Mouse (Mus musculus) liver, embryonic 13.5 days (tissue): ENCODE results near the gene Sez6l. TPM values are rescaled to one million over a fixed set of nuclear protein-coding genes. Genes with fewer than 3 reads are reported as not detected.
A peak's percentile ranks its signal among the peaks of the same experiment; 100 is the strongest.
"Not testable (repeated sequence)": the region's sequence is repeated elsewhere in the genome, so short reads cannot be mapped to it uniquely, and the experiment has no call there.

Experiments used
- ATAC-seq: fragments of 200-750 bp; cut with Nextera tagmentation; 2 replicates; pipeline ENCODE4 v1.8.0; 2017; ENCODE audit warnings: low read depth, mild to moderate bottlenecking, moderate number of reproducible peaks, moderate library complexity
- DNase-seq: peaks from one replicate; pipeline ENCODE4 v3.0.0; 2022
- H3K27ac ChIP-seq: fragments of 300-500 bp; sonication (generic); 2 replicates; pipeline ENCODE4 v1.5.1; 2015; ENCODE audit warnings: moderate library complexity, mild to moderate bottlenecking, inconsistent platforms
- H3K27me3 ChIP-seq: fragments of 300-500 bp; sonication (generic); 2 replicates; pipeline ENCODE4 v1.6.1; 2015; ENCODE audit warnings: mild to moderate bottlenecking, inconsistent platforms
- H3K36me3 ChIP-seq: fragments of 300-500 bp; sonication (generic); 2 replicates; pipeline ENCODE4 v1.6.1; 2015; ENCODE audit warnings: mild to moderate bottlenecking, inconsistent platforms
- H3K4me1 ChIP-seq: fragments of 300-500 bp; sonication (generic); replicated peaks from 2 replicates; pipeline ENCODE4 v1.6.1; 2015; ENCODE audit warnings: inconsistent platforms
- H3K4me2 ChIP-seq: fragments of 300-500 bp; sonication (generic); 2 replicates; pipeline ENCODE4 v1.6.1; 2015; ENCODE audit warnings: inconsistent platforms, mild to moderate bottlenecking, moderate library complexity
- H3K4me3 ChIP-seq: fragments of 300-500 bp; sonication (generic); replicated peaks from 2 replicates; pipeline ENCODE4 v1.5.1; 2015; ENCODE audit warnings: mild to moderate bottlenecking, inconsistent platforms
- H3K9ac ChIP-seq: fragments of 300-500 bp; sonication (generic); 2 replicates; pipeline ENCODE4 v1.6.1; 2015; ENCODE audit warnings: mild to moderate bottlenecking, inconsistent platforms
- H3K9me3 ChIP-seq: fragments of 300-500 bp; sonication (generic); replicated peaks from 2 replicates; pipeline ENCODE4 v1.6.1; 2016; ENCODE audit warnings: inconsistent platforms
- WGBS: fragments of 180-500 bp; shearing (Covaris S2); methylation state at CpG from one replicate; pipeline ENCODE4 v1.1.7; 2015; ENCODE audit not compliant: insufficient replicate concordance; 5-methylcytosine and 5-hydroxymethylcytosine counted together
- polyA plus RNA-seq: library from polyadenylated mRNA; unstranded; fragments of >200 nt; fragmentation: Nextera tagmentation; extraction: Ambion mirVana; gene quantifications from 2 replicates; pipeline ENCODE4 v1.2.1, GENCODE M21; 2015

The Sez6l gene
- polyA plus RNA-seq, 1 experiment from 2014 or later = 0.06 TPM

DNA sequence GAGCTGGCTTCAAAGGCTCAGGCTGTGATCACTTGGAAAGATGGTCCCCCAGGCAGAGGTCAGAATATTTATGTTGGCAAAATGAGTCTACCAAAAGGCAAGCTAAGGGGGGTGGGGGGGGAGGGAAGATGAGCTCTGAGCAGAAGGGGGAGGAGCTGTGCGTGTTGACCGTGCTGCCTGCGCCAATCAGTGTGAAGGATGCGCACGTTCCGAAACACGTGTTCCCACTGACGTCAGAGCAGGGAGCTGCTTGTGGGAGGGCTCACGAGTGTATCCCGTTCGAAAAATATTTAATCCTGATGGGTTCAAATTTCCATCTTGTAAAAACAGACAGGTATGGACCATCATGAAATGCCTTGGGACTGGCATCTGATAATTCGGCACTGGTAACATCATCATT is 157.4 kb downstream of the Sez6l start:
- WGBS = 28% methylated on average over 12 of the region's 12 CpGs
- Histone ChIP-seq H3K4me1 (no peaks in the 10 kb centered on the region), H3K27me3 (peaks cover 18% of the 10 kb centered on the region), H3K9me3 (no peaks in the 10 kb centered on the region), H3K36me3 (no peaks in the 10 kb centered on the region), H3K4me2 (no peak overlapping the region), H3K4me3 (no peak overlapping the region), H3K27ac (no peak overlapping the region), H3K9ac (no peak overlapping the region)
- ATAC-seq (no peak), DNase-seq (no peak)

DNA sequence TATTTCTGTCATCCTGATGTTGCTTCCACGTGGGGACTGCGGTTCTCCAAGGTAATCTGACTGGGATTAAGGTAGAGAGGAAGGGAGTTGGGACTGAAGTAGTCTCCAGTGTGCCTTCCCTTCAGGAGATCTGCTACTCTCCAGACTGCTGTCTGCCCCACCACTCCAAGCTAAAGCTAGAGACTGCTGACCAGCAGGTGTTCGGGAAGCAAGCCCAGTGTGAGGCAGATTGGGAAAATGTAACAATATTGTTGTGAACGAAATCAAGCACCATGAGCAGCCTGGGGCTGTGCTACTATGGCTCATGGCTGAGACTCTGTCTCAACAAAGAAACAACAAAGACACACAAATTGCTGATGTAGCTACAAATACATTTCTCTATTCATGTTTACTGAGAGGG is 159.0 kb downstream of the Sez6l start:
- H3K4me2 ChIP-seq = no peak overlapping the region
- no peak for ATAC-seq
- no peaks in the 10 kb centered on the region for H3K9me3 ChIP-seq
- DNase-seq = no peak
- WGBS = 41% methylated on average over 4 of the region's 4 CpGs
- H3K27me3 ChIP-seq = peaks cover 6% of the 10 kb centered on the region
- H3K27ac ChIP-seq = no peak overlapping the region
- no peak overlapping the region for H3K4me3 ChIP-seq
- H3K9ac ChIP-seq = no peak overlapping the region
- H3K4me1 ChIP-seq = no peaks in the 10 kb centered on the region
- H3K36me3 ChIP-seq = no peaks in the 10 kb centered on the region

DNA sequence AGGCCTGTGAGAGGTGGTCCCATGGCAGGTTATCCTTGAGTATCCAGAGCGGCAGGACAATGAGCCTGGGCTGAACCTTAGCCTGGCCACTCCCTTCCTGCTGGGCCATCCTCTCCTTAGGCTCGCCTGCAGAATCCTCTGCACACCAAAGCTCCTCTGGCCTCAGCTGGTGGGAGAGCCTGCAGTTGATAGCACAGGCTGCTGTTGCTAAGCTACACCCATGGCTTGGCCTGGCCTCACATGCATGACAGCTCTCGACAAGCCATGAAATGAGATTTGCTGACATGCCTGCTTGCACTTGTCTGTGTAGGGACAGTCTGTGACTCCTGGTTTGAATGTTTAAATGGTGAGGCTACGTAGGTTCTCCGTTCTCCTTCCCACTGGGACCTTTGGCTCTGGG is 160.3 kb downstream of the Sez6l start:
- Histone ChIP-seq H3K4me3 (no peak overlapping the region), H3K4me1 (no peaks in the 10 kb centered on the region), H3K27ac (no peak overlapping the region), H3K4me2 (no peak overlapping the region), H3K9me3 (no peaks in the 10 kb centered on the region), H3K9ac (no peak overlapping the region), H3K27me3 (peaks cover 18% of the 10 kb centered on the region), H3K36me3 (no peaks in the 10 kb centered on the region)
- 54% methylated on average over 5 of the region's 5 CpGs for WGBS
- ATAC-seq (no peak), DNase-seq (no peak)

DNA sequence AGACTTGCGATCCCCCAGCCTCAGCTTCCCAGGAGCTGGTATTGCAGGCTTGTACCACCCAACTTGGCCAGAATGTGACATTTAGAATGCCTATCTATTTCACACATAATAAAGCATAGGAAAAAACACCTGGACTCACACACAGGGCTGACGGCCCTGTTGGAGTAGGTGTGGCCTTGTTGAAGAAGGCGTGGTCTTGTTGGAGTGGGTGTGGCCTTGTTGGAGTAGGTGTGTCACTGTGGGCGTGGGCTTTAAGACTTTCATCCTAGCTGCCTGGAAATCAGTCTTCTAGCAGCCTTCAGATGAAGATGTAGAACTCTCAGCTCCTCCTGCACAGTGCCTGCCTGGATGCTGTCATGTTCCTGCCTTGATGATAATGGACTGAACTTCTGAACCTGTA is 164.2 kb downstream of the Sez6l start:
- H3K27me3 ChIP-seq = peaks cover 30% of the 10 kb centered on the region
- not testable (repeated sequence) for H3K4me2 ChIP-seq, DNase-seq, H3K4me3 ChIP-seq, H3K9me3 ChIP-seq, H3K36me3 ChIP-seq, H3K27ac ChIP-seq, H3K9ac ChIP-seq, ATAC-seq, H3K4me1 ChIP-seq
- 70% methylated on average over 4 of the region's 4 CpGs for WGBS

DNA sequence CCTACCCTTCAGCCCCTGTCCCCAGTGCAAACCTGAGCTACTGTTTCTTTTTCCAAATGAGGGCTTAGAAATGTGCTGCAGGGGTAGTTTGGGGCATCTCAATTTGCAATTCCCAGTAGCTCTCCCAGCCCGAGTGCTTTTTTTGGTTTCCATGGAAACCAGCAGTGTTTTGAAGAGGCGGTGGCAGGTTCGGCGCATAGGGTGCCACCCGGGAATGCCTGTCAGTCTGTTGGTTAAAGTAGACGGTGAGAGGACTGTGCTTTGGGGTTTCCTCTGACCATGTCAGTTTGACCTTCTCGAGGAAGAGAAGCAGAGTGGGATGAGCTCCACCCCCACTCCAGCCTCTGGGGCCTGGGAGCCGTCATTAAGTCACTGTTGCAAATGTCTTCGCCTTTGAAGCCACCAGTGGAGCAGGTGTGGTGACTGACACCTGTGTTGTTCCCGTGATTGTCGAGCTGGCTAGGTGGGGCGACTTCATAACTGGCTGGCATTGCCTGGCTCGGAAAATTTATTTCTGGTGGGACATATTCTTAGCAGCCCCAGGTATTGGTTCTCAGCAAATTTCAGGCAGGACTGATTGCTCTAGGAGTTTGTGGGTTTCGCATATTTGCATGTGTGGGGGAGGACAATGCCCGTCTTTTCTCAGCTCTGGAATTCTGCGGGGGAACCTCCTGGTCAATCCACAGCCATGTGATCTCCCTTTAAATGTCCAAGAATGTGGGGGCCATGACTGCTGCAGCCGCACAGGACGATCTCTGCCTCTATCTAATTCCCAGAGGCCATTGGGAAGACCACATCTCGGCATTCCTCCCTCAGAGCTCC is 165.3 kb downstream of the Sez6l start:
- WGBS = 20% methylated on average over 19 of the region's 19 CpGs
- Histone ChIP-seq H3K4me1 (no peaks in the 10 kb centered on the region), H3K4me3 (no peak overlapping the region), H3K9me3 (no peaks in the 10 kb centered on the region), H3K4me2 (no peak overlapping the region), H3K27ac (no peak overlapping the region), H3K9ac (no peak overlapping the region), H3K36me3 (no peaks in the 10 kb centered on the region), H3K27me3 (peaks cover 30% of the 10 kb centered on the region)
- ATAC-seq = no peak
- no peak for DNase-seq

DNA sequence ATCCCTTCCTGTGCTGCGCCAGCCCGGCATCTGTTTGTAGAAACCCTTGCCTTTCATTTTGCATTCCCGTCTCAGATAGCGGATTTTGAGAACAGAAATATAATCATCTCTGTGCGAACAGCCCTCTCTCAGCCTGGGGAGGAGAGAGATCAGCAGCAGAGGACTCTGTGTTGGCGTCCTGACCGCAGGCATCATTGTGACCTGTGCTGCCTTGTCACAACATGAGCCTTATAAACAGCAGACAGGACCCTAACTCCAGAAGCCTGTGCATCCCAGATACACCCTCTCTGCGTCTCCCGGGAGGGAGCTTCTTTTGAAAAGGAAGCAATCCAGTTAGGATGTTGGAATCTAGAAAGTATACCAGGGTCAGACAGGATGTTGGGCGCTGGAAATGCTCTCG is 165.9 kb downstream of the Sez6l start:
- no peak for ATAC-seq
- no peaks in the 10 kb centered on the region for H3K36me3 ChIP-seq
- H3K27ac ChIP-seq = no peak overlapping the region
- H3K4me3 ChIP-seq = no peak overlapping the region
- H3K27me3 ChIP-seq = peaks cover 30% of the 10 kb centered on the region
- DNase-seq = no peak
- H3K9ac ChIP-seq = no peak overlapping the region
- H3K9me3 ChIP-seq = no peaks in the 10 kb centered on the region
- 51% methylated on average over 11 of the region's 11 CpGs for WGBS
- no peak overlapping the region for H3K4me2 ChIP-seq
- H3K4me1 ChIP-seq = no peaks in the 10 kb centered on the region

DNA sequence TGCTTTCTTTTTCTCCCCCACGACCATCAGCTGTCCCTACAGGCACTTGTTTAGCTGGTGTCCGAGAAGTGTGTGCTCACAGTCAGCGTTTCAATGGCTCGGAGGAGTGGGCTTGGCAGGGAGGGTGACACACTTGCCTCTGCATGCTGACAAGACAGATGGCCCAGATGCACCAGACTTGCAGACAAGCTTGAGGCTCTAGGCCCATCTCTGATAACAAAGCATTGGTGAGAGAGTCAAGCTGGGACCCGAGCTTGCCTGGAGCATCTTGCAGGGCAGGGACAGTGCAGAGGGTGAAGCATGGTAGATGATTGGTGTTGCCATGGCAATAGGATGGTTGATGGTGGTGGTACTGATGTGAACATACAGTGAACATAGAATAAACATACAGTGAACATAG is 167.7 kb downstream of the Sez6l start:
- H3K36me3 ChIP-seq = no peaks in the 10 kb centered on the region
- H3K9ac ChIP-seq = no peak overlapping the region
- H3K9me3 ChIP-seq = no peaks in the 10 kb centered on the region
- no peaks in the 10 kb centered on the region for H3K4me1 ChIP-seq
- no peak overlapping the region for H3K4me2 ChIP-seq
- no peak overlapping the region for H3K4me3 ChIP-seq
- no peak for DNase-seq
- peaks cover 30% of the 10 kb centered on the region for H3K27me3 ChIP-seq
- H3K27ac ChIP-seq = no peak overlapping the region
- WGBS = 51% methylated on average over 5 of the region's 5 CpGs
- no peak for ATAC-seq

DNA sequence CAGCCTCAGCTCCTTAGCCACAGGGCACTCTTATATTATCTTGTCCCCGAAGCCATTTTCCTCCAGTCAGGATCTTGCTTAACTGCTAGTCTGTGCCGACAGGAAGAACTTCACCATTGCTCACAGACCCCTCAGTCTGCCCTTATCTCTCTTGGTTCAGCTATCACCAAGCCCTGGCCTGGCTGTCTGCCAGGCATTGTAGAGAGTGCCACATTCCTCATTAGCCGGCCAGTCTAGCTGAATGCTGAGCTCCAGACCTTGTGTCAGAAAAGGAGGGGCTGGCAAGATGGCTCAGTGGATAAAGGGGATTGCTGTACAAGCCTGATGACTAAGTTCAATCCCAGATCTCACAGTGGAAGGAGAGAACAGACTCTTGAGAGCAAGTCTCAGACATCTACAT is 171.0 kb downstream of the Sez6l start:
- Histone ChIP-seq H3K27me3 (peaks cover 12% of the 10 kb centered on the region), H3K4me2 (no peak overlapping the region), H3K9ac (no peak overlapping the region), H3K27ac (no peak overlapping the region), H3K4me1 (no peaks in the 10 kb centered on the region), H3K9me3 (no peaks in the 10 kb centered on the region), H3K4me3 (no peak overlapping the region), H3K36me3 (no peaks in the 10 kb centered on the region)
- 30% methylated on average over 3 of the region's 3 CpGs for WGBS
- DNase-seq = no peak
- ATAC-seq = no peak

DNA sequence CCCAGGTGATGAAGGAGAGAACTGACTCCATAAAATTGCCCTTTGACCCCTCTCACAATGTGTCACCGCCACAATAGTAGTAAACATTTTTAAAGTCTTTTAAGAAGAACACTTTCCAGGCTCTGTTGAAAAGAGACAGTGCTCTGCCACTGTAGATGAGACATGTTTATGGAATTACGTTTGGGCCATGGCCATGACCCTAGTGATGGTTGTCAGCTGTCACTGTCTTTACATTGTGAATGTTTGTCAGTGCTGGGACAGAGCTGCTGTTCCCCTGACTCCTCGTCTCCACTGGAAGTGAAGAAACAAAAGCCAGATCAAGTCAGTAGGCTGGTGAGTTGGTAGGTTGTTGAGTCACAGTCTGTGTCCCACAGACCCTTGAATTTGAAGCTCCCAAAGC is 174.5 kb downstream of the Sez6l start:
- WGBS = 55% methylated on average over 3 of the region's 3 CpGs
- H3K4me3 ChIP-seq = no peak overlapping the region
- no peak overlapping the region for H3K9ac ChIP-seq
- H3K4me1 ChIP-seq = no peaks in the 10 kb centered on the region
- no peaks in the 10 kb centered on the region for H3K36me3 ChIP-seq
- H3K27ac ChIP-seq = no peak overlapping the region
- DNase-seq (no peak), ATAC-seq (no peak)
- H3K27me3 ChIP-seq = no peaks in the 10 kb centered on the region
- H3K4me2 ChIP-seq = no peak overlapping the region
- H3K9me3 ChIP-seq = no peaks in the 10 kb centered on the region

DNA sequence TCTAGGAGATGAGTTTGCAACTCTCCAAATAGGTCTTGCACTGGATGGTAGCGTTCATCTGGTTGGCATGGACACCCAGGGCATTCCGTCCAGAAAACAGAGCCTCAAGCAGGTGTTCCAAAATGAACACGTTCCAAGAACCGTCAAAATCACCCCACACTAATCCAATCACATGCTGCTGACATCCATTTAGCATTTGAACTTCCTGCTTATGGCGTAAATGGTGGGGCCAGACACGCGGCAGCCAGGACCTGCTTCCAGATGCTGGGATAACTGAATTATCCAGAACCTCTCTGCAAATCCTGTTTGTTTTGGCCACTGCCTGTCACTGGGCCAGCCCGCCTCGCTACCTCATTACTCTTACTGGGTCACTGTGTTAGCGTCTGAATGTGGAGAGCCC is 177.7 kb downstream of the Sez6l start:
- Histone ChIP-seq H3K4me2 (no peak overlapping the region), H3K4me3 (no peak overlapping the region), H3K4me1 (no peaks in the 10 kb centered on the region), H3K36me3 (no peaks in the 10 kb centered on the region), H3K9me3 (no peaks in the 10 kb centered on the region), H3K27ac (no peak overlapping the region), H3K9ac (no peak overlapping the region), H3K27me3 (peaks cover 28% of the 10 kb centered on the region)
- DNase-seq (no peak), ATAC-seq (no peak)
- 59% methylated on average over 10 of the region's 10 CpGs for WGBS

DNA sequence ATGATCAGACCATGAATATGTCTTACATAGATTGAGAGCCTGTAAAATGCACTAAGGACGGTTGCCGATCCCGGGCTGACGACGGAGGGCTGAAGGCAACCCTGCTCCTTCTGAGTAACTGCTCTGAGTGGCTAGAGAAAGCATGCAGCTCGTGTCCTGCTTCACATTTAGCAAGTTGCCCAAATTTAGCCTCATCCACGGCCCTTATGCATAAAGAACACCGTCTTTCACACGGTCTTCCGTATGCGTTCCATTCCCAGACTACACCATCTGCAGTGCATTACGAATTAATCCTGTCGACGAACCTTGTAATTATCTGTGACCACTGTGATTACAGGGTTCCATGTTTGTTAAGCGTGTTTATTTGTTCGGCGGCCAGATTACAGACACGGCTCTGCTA is 180.9 kb downstream of the Sez6l start:
- H3K9ac ChIP-seq = no peak overlapping the region
- H3K9me3 ChIP-seq = no peaks in the 10 kb centered on the region
- H3K4me2 ChIP-seq = no peak overlapping the region
- H3K27me3 ChIP-seq = peaks cover 60% of the 10 kb centered on the region
- no peak for ATAC-seq
- H3K4me1 ChIP-seq = no peaks in the 10 kb centered on the region
- H3K4me3 ChIP-seq = no peak overlapping the region
- no peak for DNase-seq
- H3K27ac ChIP-seq = no peak overlapping the region
- no peaks in the 10 kb centered on the region for H3K36me3 ChIP-seq
- 73% methylated on average over 18 of the region's 18 CpGs for WGBS

DNA sequence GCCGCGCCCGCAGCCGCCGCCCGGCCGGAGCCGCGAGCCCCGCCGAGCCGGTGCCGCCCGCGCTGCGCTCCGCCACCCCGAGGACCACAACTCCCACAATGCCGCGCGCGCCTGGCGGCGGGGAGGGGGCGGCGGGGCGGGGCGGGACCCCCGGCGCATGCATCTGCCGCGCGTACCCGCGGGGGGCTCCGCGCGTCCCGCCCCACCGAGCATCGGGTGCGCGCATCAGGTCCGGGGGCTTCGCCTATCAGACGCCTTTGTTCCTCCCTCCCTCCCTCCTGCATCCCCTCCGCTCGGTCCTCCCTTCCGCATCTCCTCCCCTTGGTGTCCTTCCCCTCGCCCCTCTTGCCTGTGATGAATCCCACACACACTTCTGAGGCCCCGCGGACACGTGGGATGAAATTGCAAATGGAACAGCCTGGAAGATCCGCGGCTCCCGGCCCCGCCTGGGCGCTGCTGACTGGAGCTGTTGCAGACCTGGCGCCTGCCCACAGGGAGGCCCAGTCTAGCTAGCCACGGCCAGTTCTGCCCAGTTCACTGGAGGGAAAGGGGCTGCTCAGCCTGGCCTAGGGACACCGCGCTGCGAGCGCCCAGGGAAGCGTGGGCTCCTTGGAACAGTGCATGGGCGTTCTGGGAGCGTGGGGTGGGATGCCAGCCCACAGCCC is 182.1 kb downstream of the Sez6l start, which contains the start of gene Asphd2:
Asphd2 (minus strand) TSS at position 88 of the 665 bp plus-strand sequence.
- WGBS = 4% methylated on average over 52 of the region's 67 CpGs
- Histone ChIP-seq H3K27ac (no peak within 1 kb of the TSS), H3K9me3 (no peaks in the 10 kb centered on the region), H3K9ac (0 out of 2 replicates have a peak within 1 kb of the TSS, but pooled peaks have one; percentile 13), H3K4me2 (peak within 1 kb of the TSS; percentile 57), H3K4me3 (peak within 1 kb of the TSS; percentile 46), H3K4me1 (no peaks in the 10 kb centered on the region), H3K27me3 (peaks cover 64% of the 10 kb centered on the region), H3K36me3 (no peaks in the 10 kb centered on the region)
- ATAC-seq (peak; percentile 62), DNase-seq (no peak)
